Mouse (Mus musculus) CH12.LX (cell line): ENCODE data around the gene Anks3. TPM values are rescaled to one million over a fixed set of nuclear protein-coding genes. Genes with fewer than 3 reads are reported as not detected.

Experiments used
- DNase-seq: peaks from one replicate; pipeline ENCODE4 v3.0.0-alpha.2; 2013; ENCODE audit errors: extremely low read depth
- H3K27ac ChIP-seq: 2 replicates; pipeline ENCODE4 v1.5.1; 2012; ENCODE audit warnings: low read depth, mild to moderate bottlenecking, control low read depth, moderate library complexity; ENCODE audit not compliant: insufficient read depth
- H3K27me3 ChIP-seq: replicated peaks from 2 replicates; pipeline ENCODE3; 2012; ENCODE audit warnings: inconsistent platforms
- H3K36me3 ChIP-seq, 2 experiments: replicated peaks in 1 of 2; 2 replicates each; pipeline versions ENCODE3 to v1.6.1; 2012; ENCODE audit warnings: inconsistent platforms in 1 of 2, low read length in 1 of 2, mild to moderate bottlenecking in 1 of 2, mixed read lengths in 1 of 2, moderate library complexity in 1 of 2; ENCODE audit not compliant: control insufficient read depth in 1 of 2, insufficient read depth in 1 of 2
- H3K4me1 ChIP-seq, 2 experiments: 2 replicates each; pipeline ENCODE4 v1.6.1; 2012; ENCODE audit warnings: inconsistent platforms in 1 of 2, moderate library complexity in 1 of 2; ENCODE audit not compliant: insufficient read depth in 2 of 2, control insufficient read depth in 1 of 2
- H3K4me2 ChIP-seq: 2 replicates; pipeline ENCODE4 v1.6.1; 2012; ENCODE audit warnings: low read depth, mild to moderate bottlenecking, control low read depth; ENCODE audit not compliant: poor library complexity, insufficient read depth, severe bottlenecking
- H3K4me3 ChIP-seq, 3 experiments: fragments of 150-350 bp in 1 of 3; sonication (generic) in 1 of 3; replicated peaks in 1 of 3; 2 replicates each; pipeline versions ENCODE3 to v1.5.1; 2011 to 2012; ENCODE audit warnings: low read depth in 2 of 3, low read length in 2 of 3, mild to moderate bottlenecking in 2 of 3, moderate library complexity in 2 of 3, control low read depth in 1 of 3, improper control_type of control experiment in 1 of 3, inconsistent platforms in 1 of 3, mixed read lengths in 1 of 3; ENCODE audit not compliant: poor library complexity in 1 of 3
- H3K79me2 ChIP-seq: replicated peaks from 2 replicates; pipeline ENCODE4 v1.6.1; 2012; ENCODE audit warnings: mild to moderate bottlenecking, moderate library complexity; ENCODE audit not compliant: control insufficient read depth, poor library complexity, insufficient read depth, severe bottlenecking; ENCODE audit errors: extremely low read depth
- H3K9ac ChIP-seq: 2 replicates; pipeline ENCODE4 v1.6.1; 2012; ENCODE audit warnings: low read depth, mild to moderate bottlenecking, control low read depth, moderate library complexity; ENCODE audit not compliant: insufficient read depth
- H3K9me3 ChIP-seq: replicated peaks from 2 replicates; pipeline ENCODE3; 2012; ENCODE audit warnings: low read length, inconsistent platforms, mixed read lengths
- BHLHE40 ChIP-seq: IDR thresholded peaks from 2 replicates; pipeline ENCODE4 v1.6.1; 2011; ENCODE audit warnings: mild to moderate bottlenecking, low read depth, low read length, improper control_type of control experiment
- CHD1 ChIP-seq: IDR thresholded peaks from 2 replicates; pipeline ENCODE4 v1.6.1; 2012; ENCODE audit warnings: low read depth, low read length, improper control_type of control experiment, inconsistent platforms
- CTCF ChIP-seq, 2 experiments: IDR thresholded peaks in 1 of 2; conservative IDR thresholded peaks in 1 of 2; 2 replicates each; pipeline ENCODE4 v1.5.1; 2011 to 2012; ENCODE audit warnings: low read depth in 2 of 2, low read length in 2 of 2, improper control_type of control experiment in 1 of 2, inconsistent platforms in 1 of 2, mild to moderate bottlenecking in 1 of 2, moderate library complexity in 1 of 2
- E2F4 ChIP-seq: IDR thresholded peaks from 2 replicates; pipeline ENCODE4 v1.6.1; 2011; ENCODE audit warnings: low read depth, low read length, improper control_type of control experiment; ENCODE audit not compliant: insufficient replicate concordance
- ELF1 ChIP-seq: IDR thresholded peaks from 2 replicates; pipeline ENCODE4 v1.6.1; 2014; ENCODE audit warnings: low read depth, mild to moderate bottlenecking, inconsistent platforms, low read length, improper control_type of control experiment
- EP300 ChIP-seq: IDR thresholded peaks from 2 replicates; pipeline ENCODE4 v1.6.1; 2011; ENCODE audit warnings: low read length, improper control_type of control experiment
- GABPA ChIP-seq: IDR thresholded peaks from 2 replicates; pipeline ENCODE4 v1.6.1; 2012; ENCODE audit warnings: low read depth, low read length, improper control_type of control experiment, inconsistent platforms; ENCODE audit not compliant: insufficient replicate concordance
- HCFC1 ChIP-seq: IDR thresholded peaks from 2 replicates; pipeline ENCODE4 v1.6.1; 2012; ENCODE audit warnings: low read depth, mild to moderate bottlenecking, inconsistent platforms, low read length, improper control_type of control experiment
- IRF4 ChIP-seq: IDR thresholded peaks from 2 replicates; pipeline ENCODE4 v1.6.1; 2014; ENCODE audit warnings: low read depth, mild to moderate bottlenecking, inconsistent platforms, low read length, improper control_type of control experiment
- KAT2A ChIP-seq: IDR thresholded peaks from 2 replicates; pipeline ENCODE4 v1.6.1; 2012; ENCODE audit warnings: low read length, improper control_type of control experiment, inconsistent platforms; ENCODE audit not compliant: insufficient replicate concordance
- MAFK ChIP-seq: IDR thresholded peaks from 2 replicates; pipeline ENCODE4 v1.6.1; 2011; ENCODE audit warnings: low read length, improper control_type of control experiment; ENCODE audit not compliant: insufficient replicate concordance
- MAX ChIP-seq: IDR thresholded peaks from 2 replicates; pipeline ENCODE4 v1.6.1; 2011; ENCODE audit warnings: low read length, improper control_type of control experiment
- MAZ ChIP-seq: IDR thresholded peaks from 2 replicates; pipeline ENCODE4 v1.6.1; 2012; ENCODE audit warnings: low read depth, mild to moderate bottlenecking, inconsistent platforms, low read length, improper control_type of control experiment, moderate library complexity
- MYC ChIP-seq: IDR thresholded peaks from 2 replicates; pipeline ENCODE4 v1.6.1; 2011; ENCODE audit warnings: low read depth, mild to moderate bottlenecking, improper control_type of control experiment, low read length
- NELFE ChIP-seq: IDR thresholded peaks from 2 replicates; pipeline ENCODE4 v1.6.1; 2011; ENCODE audit warnings: low read depth, low read length, improper control_type of control experiment
- PAX5 ChIP-seq: IDR thresholded peaks from 2 replicates; pipeline ENCODE4 v1.6.1; 2012; ENCODE audit warnings: low read length, inconsistent platforms, mixed read lengths
- POLR2AphosphoS2 ChIP-seq: IDR thresholded peaks from 2 replicates; pipeline ENCODE4 v1.6.1; 2011; ENCODE audit warnings: low read depth, low read length, improper control_type of control experiment
- RAD21 ChIP-seq: IDR thresholded peaks from 2 replicates; pipeline ENCODE4 v1.6.1; 2011; ENCODE audit warnings: low read depth, mild to moderate bottlenecking, low read length, improper control_type of control experiment, moderate library complexity
- SIN3A ChIP-seq: IDR thresholded peaks from 2 replicates; pipeline ENCODE4 v1.6.1; 2012; ENCODE audit warnings: low read length, improper control_type of control experiment, inconsistent platforms
- SMC3 ChIP-seq: IDR thresholded peaks from 2 replicates; pipeline ENCODE4 v1.6.1; 2011; ENCODE audit warnings: low read depth, low read length, improper control_type of control experiment
- TCF12 ChIP-seq: IDR thresholded peaks from 2 replicates; pipeline ENCODE4 v1.6.1; 2014; ENCODE audit warnings: low read depth, mild to moderate bottlenecking, inconsistent platforms, low read length, improper control_type of control experiment
- UBTF ChIP-seq: IDR thresholded peaks from 2 replicates; pipeline ENCODE4 v1.6.1; 2012; ENCODE audit warnings: low read depth, mild to moderate bottlenecking, inconsistent platforms, low read length, improper control_type of control experiment, moderate library complexity
- ZNF384 ChIP-seq: IDR thresholded peaks from 2 replicates; pipeline ENCODE4 v1.6.1; 2012; ENCODE audit warnings: low read depth, low read length, improper control_type of control experiment, inconsistent platforms
- dilution Hi-C: fragments of 300-500 bp; cut with MboI; formaldehyde crosslinking; loops from 2 replicates; pipeline ENCODE4 v1.14.3; 2020; ENCODE audit warnings: low sequenced_read_pairs; ENCODE audit not compliant: extremely low pct_unique_long_range_greater_than_20kb, extremely low pct_ligation_motif_present
- in situ Hi-C: fragments of 300-500 bp; cut with MboI; formaldehyde crosslinking; loops from 3 replicates; pipeline ENCODE4 v1.14.3; 2019; ENCODE audit warnings: low sequenced_read_pairs, low pct_ligation_motif_present, low pct_unique_long_range_greater_than_20kb, mixed read lengths
- polyA plus RNA-seq: library from polyadenylated mRNA; unstranded; fragments of >175 nt; gene quantifications from 2 replicates; pipeline ENCODE4 v1.2.1, GENCODE M21; 2012; ENCODE audit warnings: low read depth; ENCODE audit not compliant: insufficient read length
- total RNA-seq, 2 experiments: library from RNA; depleted of rRNA; stranded (reverse); fragments of 300-350 nt in 1 of 2; fragments of >200 nt in 1 of 2; gene quantifications; 2 replicates each; pipeline ENCODE4 v1.2.3; 2012 to 2014

Gene Anks3
- total and polyA plus RNA-seq, 3 experiments = 17.0 to 34.9 (median 24.4) TPM

DNA sequence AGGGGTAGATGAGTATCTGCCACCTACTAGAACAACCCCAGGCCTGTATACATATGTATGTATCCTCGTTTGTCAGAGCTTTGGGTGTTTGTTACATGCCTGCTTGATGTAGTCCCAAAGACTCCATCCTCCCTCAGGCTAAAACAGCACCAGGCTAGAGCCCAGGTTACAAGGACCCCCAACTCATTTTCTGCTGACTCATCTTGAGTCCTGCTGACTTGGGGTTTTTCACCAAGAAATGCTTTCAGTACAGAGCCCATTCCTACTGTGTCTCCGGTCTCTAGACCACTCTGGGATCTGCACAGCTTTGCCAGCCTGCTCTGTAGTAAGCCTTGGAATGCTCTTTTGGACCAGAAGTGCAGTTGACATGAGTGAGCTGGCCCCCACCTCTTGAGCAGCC is 47.4 kb downstream of the Anks3 start:
- Histone ChIP-seq H3K9me3 (no peaks in the 10 kb centered on the region), H3K36me3 (peaks cover 13 to 38% of the 10 kb centered on the region in 2 experiments), H3K4me2 (no peak overlapping the region), H3K4me3 (no peak overlapping the region), H3K4me1 (peaks cover 13 to 26% of the 10 kb centered on the region in 2 experiments), H3K79me2 (no peaks in the 10 kb centered on the region), H3K27me3 (no peaks in the 10 kb centered on the region), H3K9ac (no peak overlapping the region), H3K27ac (no peak overlapping the region)
- dilution Hi-C loops = no loop called here
- TF ChIP-seq MAFK (peak; percentile 68; the same call in 1 of the 2 replicates), RAD21 (no peak), CTCF (conservative IDR thresholded peaks at IDR 0.05 in 1 of 2, IDR thresholded peaks at IDR 0.05 in 1 of 2; ENCODE audit: low read depth in 2 of 2, low read length in 2 of 2) (no peak), UBTF (no peak), KAT2A (no peak), ZNF384 (no peak)
- no peak for DNase-seq
- in situ Hi-C loops = loop anchor here (5.0 kb wide), 1 partner anchor 44 kb away; no protein-coding TSS in a partner anchor

DNA sequence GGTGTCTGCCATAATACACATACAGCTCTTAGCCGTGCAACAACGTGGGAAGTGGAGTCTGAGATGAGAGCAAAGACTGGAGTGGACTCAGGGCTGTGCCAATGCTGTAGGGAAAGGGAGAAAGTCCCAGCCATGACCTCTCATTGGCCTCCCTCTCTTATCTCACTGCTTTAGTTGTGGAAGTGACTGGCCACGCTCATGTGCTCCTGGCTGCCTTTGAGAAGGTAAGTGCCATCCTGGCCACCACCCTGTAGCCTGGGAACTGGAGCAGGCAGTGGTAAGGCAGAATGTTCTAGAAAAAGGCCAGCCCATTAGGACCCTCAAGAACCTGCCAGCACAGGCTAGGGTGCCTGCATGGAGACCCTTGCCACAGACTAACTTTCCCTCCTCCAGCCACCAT is 48.1 kb downstream of the Anks3 start:
- Histone ChIP-seq H3K9ac (no peak overlapping the region), H3K36me3 (peaks cover 15 to 39% of the 10 kb centered on the region in 2 experiments), H3K79me2 (no peaks in the 10 kb centered on the region), H3K27ac (no peak overlapping the region), H3K4me1 (peaks cover 18 to 32% of the 10 kb centered on the region in 2 experiments), H3K27me3 (no peaks in the 10 kb centered on the region), H3K4me2 (no peak overlapping the region), H3K9me3 (no peaks in the 10 kb centered on the region)
- dilution Hi-C loops (no loop called here), in situ Hi-C loops (loop anchor here (5.0 kb wide), 1 partner anchor 44 kb away; no protein-coding TSS in a partner anchor)
- no peak for DNase-seq
- TF ChIP-seq SMC3 = no peak
- no peak for TF ChIP-seq CTCF (conservative IDR thresholded peaks at IDR 0.05 in 1 of 2, IDR thresholded peaks at IDR 0.05 in 1 of 2; ENCODE audit: low read depth in 2 of 2, low read length in 2 of 2)
- TF ChIP-seq KAT2A = no peak
- no peak for TF ChIP-seq GABPA
- no peak for TF ChIP-seq ELF1
- no peak for TF ChIP-seq CHD1
- TF ChIP-seq E2F4 = no peak
- TF ChIP-seq PAX5 = no peak
- no peak for TF ChIP-seq TCF12
- TF ChIP-seq HCFC1 = no peak
- no peak for TF ChIP-seq EP300
- TF ChIP-seq NELFE = no peak
- TF ChIP-seq POLR2AphosphoS2 = no peak
- TF ChIP-seq BHLHE40 = no peak
- no peak for TF ChIP-seq SIN3A
- TF ChIP-seq MYC = no peak
- no peak for TF ChIP-seq MAZ
- no peak for TF ChIP-seq MAX
- no peak for TF ChIP-seq UBTF
- TF ChIP-seq IRF4 = no peak
- TF ChIP-seq, all 38 proteins: peak for 0
- H3K4me3 ChIP-seq = no peak overlapping the region
